In the genomic region with DNA sequence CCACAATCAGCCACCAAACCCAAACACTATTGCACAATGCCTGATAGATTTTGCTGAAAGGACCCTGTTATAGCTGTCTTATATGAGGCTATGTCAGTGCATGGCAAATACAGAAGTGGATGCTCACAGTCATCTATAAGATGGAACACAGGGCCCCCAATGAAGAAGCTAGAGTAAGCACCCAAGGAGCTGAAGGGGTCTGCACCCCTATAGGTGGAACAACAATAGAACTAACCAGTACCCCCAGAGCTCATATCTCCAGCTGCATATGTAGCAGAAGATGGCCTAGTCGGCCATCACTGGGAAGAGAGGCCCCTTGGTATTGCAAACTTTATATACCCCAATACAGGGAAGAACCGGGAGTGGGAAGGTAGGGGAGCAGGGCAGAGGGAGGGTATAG, we compare ENCODE assay signal across 12 mouse cellular contexts. TPM values are rescaled to one million over a fixed set of nuclear protein-coding genes. Genes with fewer than 3 reads are reported as not detected.
DNase-seq lines count a peak whose midpoint lies in the region; ATAC-seq and TF ChIP-seq lines count a peak whose summit lies in the region.
"Not testable (repeated sequence)": the region's sequence is repeated elsewhere in the genome, so short reads cannot be mapped to it uniquely, and the experiment has no call there.
"Had no signal": no experiment of that assay in that cellular context is flagged by ENCODE, and none has a peak within 500 bp of the region (broad histone marks: within the 10 kb centered on the region; RNA-seq: fewer than 3 reads in every experiment).

No protein-coding gene starts in this region.

- not testable (repeated sequence) for TF ChIP-seq RAD21 in MEL (IDR thresholded peaks at IDR 0.05; ENCODE audit: low read depth, low read length)

- not testable (repeated sequence) for TF ChIP-seq CTCF in MEL (IDR thresholded peaks at IDR 0.05 in 2 of 3, conservative IDR thresholded peaks at IDR 0.05 in 1 of 3; ENCODE audit: control insufficient read depth in 1 of 3, insufficient read depth in 1 of 3, low read depth in 2 of 3, low read length in 3 of 3, poor library complexity in 1 of 3, severe bottlenecking in 1 of 3); gastrocnemius, adult 2 months (IDR thresholded peaks at IDR 0.05)

- not testable (repeated sequence) for TF ChIP-seq EP300 in MEL (IDR thresholded peaks at IDR 0.05; ENCODE audit: low read depth in 1 of 2, low read length in 2 of 2)

- intact Hi-C loops in gastrocnemius, adult 2 months (cut with DNase I), result loop anchor here (2.0 kb wide), 1 partner anchor 33 kb away; no protein-coding TSS in a partner anchor

- H3K9ac ChIP-seq in MEL (ENCODE audit: control insufficient read depth, low read depth, low read length, poor library complexity, severe bottlenecking), result peak overlapping the region; percentile 49
- not testable (repeated sequence) for H3K9ac ChIP-seq in embryonic facial prominence, embryonic 14.5 days (ENCODE audit: low read depth, low read length); kidney, embryonic 14.5 days (ENCODE audit: low read depth, low read length)
- peak overlapping the region; percentile 53; the same call in 1 of the 2 replicates for H3K9ac ChIP-seq in hindbrain, embryonic 12.5 days
- H3K9ac ChIP-seq in liver, embryonic 12.5 days, result peak overlapping the region; percentile 61
- H3K9ac ChIP-seq in neural tube, embryonic 15.5 days (replicated peaks), result peak overlapping the region; percentile 98

- peak overlapping the region; percentile 57 for H3K4me2 ChIP-seq in embryonic facial prominence, embryonic 14.5 days (ENCODE audit: low read depth, low read length)
- peak overlapping the region; percentile 58 for H3K4me2 ChIP-seq in hindbrain, embryonic 12.5 days (replicated peaks)
- peak overlapping the region; percentile 41 for H3K4me2 ChIP-seq in kidney, embryonic 14.5 days (replicated peaks; ENCODE audit: low read depth, low read length)
- peak overlapping the region; percentile 75 for H3K4me2 ChIP-seq in liver, embryonic 12.5 days
- peak overlapping the region; percentile 64 for H3K4me2 ChIP-seq in neural tube, embryonic 15.5 days

- not testable (repeated sequence) for ATAC-seq in embryonic facial prominence, embryonic 14.5 days (ENCODE audit: low read depth); hindbrain, embryonic 12.5 days (ENCODE audit: low FRiP score); kidney, embryonic 14.5 days (ENCODE audit: low FRiP score, low TSS enrichment); liver, embryonic 12.5 days; neural tube, embryonic 15.5 days (ENCODE audit: low FRiP score)

- TF ChIP-seq POLR2A in MEL (IDR thresholded peaks at IDR 0.05; ENCODE audit: control insufficient read depth in 1 of 2, insufficient read depth in 1 of 2, low read depth in 1 of 2, low read length in 2 of 2, poor library complexity in 1 of 2), result not testable (repeated sequence)

- H3K27me3 ChIP-seq in MEL (ENCODE audit: control insufficient read depth in 1 of 2, insufficient read depth in 2 of 2, low read length in 2 of 2); embryonic facial prominence, embryonic 14.5 days (replicated peaks; ENCODE audit: control insufficient read depth, insufficient read depth, low read length); hindbrain, embryonic 12.5 days; kidney, embryonic 14.5 days (ENCODE audit: control insufficient read depth, insufficient read depth, low read length); liver, embryonic 12.5 days (replicated peaks); midbrain, embryonic 10.5 days (ENCODE audit: low read depth, poor library complexity, severe bottlenecking); neural tube, embryonic 15.5 days (replicated peaks): not testable (repeated sequence)

- H3K79me2 ChIP-seq in MEL (ENCODE audit: control insufficient read depth, insufficient read depth, low read length, poor library complexity), result not testable (repeated sequence)

- H3K9me3 ChIP-seq in MEL (replicated peaks; ENCODE audit: insufficient read depth, low read length); embryonic facial prominence, embryonic 14.5 days (ENCODE audit: control insufficient read depth, low read length); hindbrain, embryonic 12.5 days (replicated peaks); kidney, embryonic 14.5 days (ENCODE audit: control insufficient read depth, low read length); liver, embryonic 12.5 days (replicated peaks); midbrain, embryonic 10.5 days (replicated peaks); neural tube, embryonic 15.5 days (replicated peaks): not testable (repeated sequence)

- H3K4me3 ChIP-seq in MEL (ENCODE audit: control insufficient read depth in 1 of 2, insufficient read depth in 1 of 2, low read depth in 2 of 2, low read length in 2 of 2), result peak overlapping the region; percentile 48 to 98
- H3K4me3 ChIP-seq in embryonic facial prominence, embryonic 14.5 days (ENCODE audit: low read depth, low read length), result peak overlapping the region; percentile 88
- H3K4me3 ChIP-seq in gastrocnemius, adult 2 months, result peak overlapping the region; percentile 96
- peak overlapping the region; percentile 78 for H3K4me3 ChIP-seq in hindbrain, embryonic 12.5 days
- peak overlapping the region; percentile 87 for H3K4me3 ChIP-seq in kidney, embryonic 14.5 days (ENCODE audit: low read length)
- peak overlapping the region; percentile 89 for H3K4me3 ChIP-seq in liver, embryonic 12.5 days
- peak overlapping the region; percentile 77 for H3K4me3 ChIP-seq in midbrain, embryonic 10.5 days
- H3K4me3 ChIP-seq in neural tube, embryonic 15.5 days (replicated peaks), result peak overlapping the region; percentile 93

- not testable (repeated sequence) for H3K27ac ChIP-seq in MEL (ENCODE audit: control insufficient read depth, low read depth, low read length); embryonic facial prominence, embryonic 14.5 days (replicated peaks; ENCODE audit: low read depth, low read length); hindbrain, embryonic 12.5 days; kidney, embryonic 14.5 days (ENCODE audit: low read depth, low read length); liver, embryonic 12.5 days; midbrain, embryonic 10.5 days (replicated peaks)
- peak overlapping the region; percentile 100 for H3K27ac ChIP-seq in gastrocnemius, adult 2 months
- H3K27ac ChIP-seq in neural tube, embryonic 15.5 days (replicated peaks), result 0 out of 2 replicates have a peak overlapping the region, but pooled peaks have one; percentile 23

- not testable (repeated sequence) for H3K4me1 ChIP-seq in MEL (ENCODE audit: control insufficient read depth in 1 of 2, insufficient read depth in 2 of 2, low read length in 2 of 2); embryonic facial prominence, embryonic 14.5 days (ENCODE audit: control insufficient read depth, insufficient read depth, low read length); hindbrain, embryonic 12.5 days; kidney, embryonic 14.5 days (ENCODE audit: control insufficient read depth, insufficient read depth, low read length); midbrain, embryonic 10.5 days; neural tube, embryonic 15.5 days
- peaks cover 13% of the 10 kb centered on the region for H3K4me1 ChIP-seq in liver, embryonic 12.5 days

- DNase-seq in MEL (ENCODE audit: low read depth, low spot score); embryonic facial prominence, embryonic 14.5 days (ENCODE audit: low spot score); gastrocnemius, adult 2 months; midbrain, embryonic 10.5 days (ENCODE audit: low spot score): not testable (repeated sequence)

- WGBS in embryonic facial prominence, embryonic 14.5 days, result 14% methylated on average over 2 of the region's 2 CpGs
- 10% methylated on average over 2 of the region's 2 CpGs for WGBS in hindbrain, embryonic 12.5 days
- 4% methylated on average over 2 of the region's 2 CpGs for WGBS in kidney, embryonic 14.5 days
- 5% methylated on average over 2 of the region's 2 CpGs for WGBS in liver, embryonic 12.5 days (ENCODE audit: insufficient replicate concordance)
- 7% methylated on average over 2 of the region's 2 CpGs for WGBS in midbrain, embryonic 10.5 days
- 3% methylated on average over 2 of the region's 2 CpGs for WGBS in neural tube, embryonic 15.5 days

- not testable (repeated sequence) for H3K36me3 ChIP-seq in MEL (ENCODE audit: control insufficient read depth in 1 of 2, insufficient read depth in 2 of 2, low read length in 2 of 2); embryonic facial prominence, embryonic 14.5 days (ENCODE audit: control insufficient read depth, insufficient read depth, low read length); hindbrain, embryonic 12.5 days; kidney, embryonic 14.5 days (ENCODE audit: control insufficient read depth, insufficient read depth, low read length); liver, embryonic 12.5 days; midbrain, embryonic 10.5 days; neural tube, embryonic 15.5 days

RNA-seq across cellular contexts. Expression of gene Pum2, which starts 33.7 kb away (rescaled TPM):
- 62.9 and 67.7 TPM in 2 replicates for total RNA-seq in MEL (2012; rRNA removed)
- 100 to 1,000 TPM in 1 of 2 experiments, 10 to 100 TPM in 1; 87.8 to 140 TPM for polyA plus RNA-seq in MEL (2012; ENCODE audit: insufficient read depth in 1 of 2, insufficient read length in 2 of 2, low read depth in 1 of 2, low replicate concordance in 2 of 2, missing spikeins in 1 of 2)
- 52.7 and 56.1 TPM in 2 replicates for polyA plus RNA-seq in embryonic facial prominence, embryonic 14.5 days (2014; fragmentation: Nextera tagmentation; extraction: Ambion mirVana)
- total RNA-seq in gastrocnemius, adult 2 months (2021), result 10 to 100 TPM; 83.1 to 83.6 TPM
- 64.0 and 65.4 TPM in 2 replicates for polyA plus RNA-seq in hindbrain, embryonic 12.5 days (2016; fragmentation: Nextera tagmentation; extraction: Ambion mirVana)
- 62.8 and 71.9 TPM in 2 replicates for polyA plus RNA-seq in kidney, embryonic 14.5 days (2014; fragmentation: Nextera tagmentation; extraction: Ambion mirVana)
- polyA plus RNA-seq in liver, embryonic 12.5 days (2016; fragmentation: Nextera tagmentation; extraction: Ambion mirVana), result 26.5 and 26.7 TPM in 2 replicates
- polyA plus RNA-seq in midbrain, embryonic 10.5 days (2016; fragmentation: Nextera tagmentation; extraction: Ambion mirVana), result 67.4 TPM in 2 replicates
- 40.4 and 43.8 TPM in 2 replicates for polyA plus RNA-seq in neural tube, embryonic 15.5 days (2015; fragmentation: Nextera tagmentation; extraction: Ambion mirVana)

RNA-seq across cellular contexts. Expression of gene Slc7a15, which starts 41.3 kb away (rescaled TPM):
- total RNA-seq in MEL (2012; rRNA removed), result not detected in 2 replicates
- not detected for polyA plus RNA-seq in MEL (2012; ENCODE audit: insufficient read depth in 1 of 2, insufficient read length in 2 of 2, low read depth in 1 of 2, low replicate concordance in 2 of 2, missing spikeins in 1 of 2)
- not detected in 2 replicates for polyA plus RNA-seq in embryonic facial prominence, embryonic 14.5 days (2014; fragmentation: Nextera tagmentation; extraction: Ambion mirVana)
- total RNA-seq in gastrocnemius, adult 2 months (2021), result not detected
- polyA plus RNA-seq in hindbrain, embryonic 12.5 days (2016; fragmentation: Nextera tagmentation; extraction: Ambion mirVana), result not detected in 2 replicates
- not detected in 2 replicates for polyA plus RNA-seq in kidney, embryonic 14.5 days (2014; fragmentation: Nextera tagmentation; extraction: Ambion mirVana)
- polyA plus RNA-seq in liver, embryonic 12.5 days (2016; fragmentation: Nextera tagmentation; extraction: Ambion mirVana), result not detected in 2 replicates
- not detected in 2 replicates for polyA plus RNA-seq in midbrain, embryonic 10.5 days (2016; fragmentation: Nextera tagmentation; extraction: Ambion mirVana)
- not detected in 2 replicates for polyA plus RNA-seq in neural tube, embryonic 15.5 days (2015; fragmentation: Nextera tagmentation; extraction: Ambion mirVana)
- total RNA-seq: adrenal gland, postnatal 25 days; gastrocnemius, postnatal 14 days; heart, postnatal 4 days; left cerebral cortex, postnatal 10 days had no signal
